Mouse (Mus musculus): ENCODE measurements around the gene Srpk2. TPM values are rescaled to one million over a fixed set of nuclear protein-coding genes. Genes with fewer than 3 reads are reported as not detected.

Srpk2 gene
- polyA plus RNA-seq, 1 experiment, result 33.0 TPM

DNA sequence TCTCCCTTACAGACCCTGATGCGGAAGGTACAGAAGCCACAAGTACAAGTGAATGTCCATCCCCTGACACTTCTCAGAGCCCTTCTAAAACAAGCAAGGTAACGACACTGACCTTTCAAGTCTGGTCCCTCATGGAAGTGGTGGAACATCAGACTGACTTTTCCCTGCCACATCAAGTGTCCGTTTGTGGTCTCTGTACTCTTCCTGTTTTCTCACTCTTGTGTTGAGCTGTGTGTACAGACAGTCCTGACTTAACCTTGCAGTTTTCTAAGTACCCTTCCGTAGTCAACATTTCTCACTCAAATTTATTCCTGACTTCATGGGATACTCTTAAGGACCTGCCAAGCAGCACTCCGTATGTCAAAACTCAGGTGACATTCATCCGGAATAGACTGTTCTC is 183.7 kb downstream of the Srpk2 start:
- Histone ChIP-seq H3K27ac (ENCODE audit: insufficient read depth, low read depth, low read length) (no peak overlapping the region), H3K4me3 (ENCODE audit: insufficient read depth, low read length) (no peak overlapping the region), H3K4me1 (ENCODE audit: control insufficient read depth, insufficient read depth, low read length) (no peaks in the 10 kb centered on the region)
- TF ChIP-seq CTCF (IDR thresholded peaks at IDR 0.05; ENCODE audit: low read depth, low read length), result no peak
- TF ChIP-seq POLR2A (IDR thresholded peaks at IDR 0.05; ENCODE audit: borderline replicate concordance, low read depth, low read length), result no peak

DNA sequence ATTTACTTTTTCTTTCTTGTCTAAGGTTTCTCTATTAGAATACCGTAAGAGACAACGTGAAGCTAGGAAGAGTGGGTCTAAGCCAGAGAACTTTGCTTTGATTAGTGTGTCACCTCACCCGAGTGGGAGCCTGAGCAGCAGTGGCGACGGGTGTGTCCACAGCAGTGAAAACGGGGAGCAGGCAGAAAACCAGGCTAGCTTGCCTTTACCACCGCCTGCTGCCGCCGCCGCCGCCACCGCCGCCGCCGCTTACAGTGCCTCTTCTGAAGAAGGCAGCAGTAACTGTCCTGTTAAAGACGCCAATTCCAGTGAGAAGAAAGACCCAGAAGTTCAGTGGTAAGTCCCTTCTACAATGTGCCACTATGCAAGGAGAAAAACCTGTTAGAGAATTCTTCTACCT is 185.2 kb downstream of the Srpk2 start:
- Histone ChIP-seq H3K27ac (ENCODE audit: insufficient read depth, low read depth, low read length) (no peak overlapping the region), H3K4me3 (ENCODE audit: insufficient read depth, low read length) (no peak overlapping the region), H3K4me1 (ENCODE audit: control insufficient read depth, insufficient read depth, low read length) (no peaks in the 10 kb centered on the region)
- TF ChIP-seq CTCF (IDR thresholded peaks at IDR 0.05; ENCODE audit: low read depth, low read length), result no peak

DNA sequence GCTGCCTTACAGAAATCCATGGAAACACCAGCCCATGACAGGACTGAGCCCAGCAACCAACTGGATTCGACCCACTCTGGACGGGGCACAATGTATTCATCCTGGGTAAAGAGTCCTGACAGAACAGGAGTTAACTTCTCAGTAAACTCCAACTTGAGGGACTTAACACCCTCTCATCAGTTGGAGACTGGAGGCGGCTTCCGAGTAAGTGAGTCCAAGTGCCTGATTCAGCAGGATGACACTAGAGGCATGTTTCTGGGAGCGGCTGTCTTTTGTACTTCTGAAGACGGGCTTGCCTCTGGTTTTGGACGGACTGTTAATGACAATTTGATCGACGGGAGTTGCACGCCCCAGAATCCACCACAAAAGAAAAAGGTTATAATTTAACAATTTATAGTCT is 186.5 kb downstream of the Srpk2 start:
- Histone ChIP-seq H3K4me1 (ENCODE audit: control insufficient read depth, insufficient read depth, low read length) (no peaks in the 10 kb centered on the region), H3K27ac (ENCODE audit: insufficient read depth, low read depth, low read length) (no peak overlapping the region), H3K4me3 (ENCODE audit: insufficient read depth, low read length) (no peak overlapping the region)
- TF ChIP-seq POLR2A (IDR thresholded peaks at IDR 0.05; ENCODE audit: borderline replicate concordance, low read depth, low read length) (no peak), CTCF (IDR thresholded peaks at IDR 0.05; ENCODE audit: low read depth, low read length) (no peak)

DNA sequence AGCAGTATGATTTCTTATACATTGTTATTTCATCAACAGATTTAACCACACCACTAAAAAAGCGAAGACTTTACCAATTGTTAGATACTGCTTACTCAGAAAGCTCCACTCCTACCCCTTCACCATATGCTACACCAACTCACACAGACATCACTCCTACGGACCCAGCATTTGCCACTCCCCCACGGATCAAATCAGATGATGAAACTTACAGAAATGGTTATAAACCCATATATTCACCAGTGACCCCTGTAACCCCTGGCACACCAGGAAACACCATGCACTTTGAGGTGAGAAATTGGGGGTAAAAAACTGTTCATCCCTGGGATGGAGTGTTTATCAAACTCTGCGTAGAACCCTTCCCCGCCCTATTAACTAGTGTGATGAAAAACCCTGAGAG is 187.5 kb downstream of the Srpk2 start:
- no peak for TF ChIP-seq POLR2A (IDR thresholded peaks at IDR 0.05; ENCODE audit: borderline replicate concordance, low read depth, low read length)
- TF ChIP-seq CTCF (IDR thresholded peaks at IDR 0.05; ENCODE audit: low read depth, low read length), result no peak
- Histone ChIP-seq H3K4me3 (ENCODE audit: insufficient read depth, low read length) (no peak overlapping the region), H3K4me1 (ENCODE audit: control insufficient read depth, insufficient read depth, low read length) (no peaks in the 10 kb centered on the region), H3K27ac (ENCODE audit: insufficient read depth, low read depth, low read length) (no peak overlapping the region)

DNA sequence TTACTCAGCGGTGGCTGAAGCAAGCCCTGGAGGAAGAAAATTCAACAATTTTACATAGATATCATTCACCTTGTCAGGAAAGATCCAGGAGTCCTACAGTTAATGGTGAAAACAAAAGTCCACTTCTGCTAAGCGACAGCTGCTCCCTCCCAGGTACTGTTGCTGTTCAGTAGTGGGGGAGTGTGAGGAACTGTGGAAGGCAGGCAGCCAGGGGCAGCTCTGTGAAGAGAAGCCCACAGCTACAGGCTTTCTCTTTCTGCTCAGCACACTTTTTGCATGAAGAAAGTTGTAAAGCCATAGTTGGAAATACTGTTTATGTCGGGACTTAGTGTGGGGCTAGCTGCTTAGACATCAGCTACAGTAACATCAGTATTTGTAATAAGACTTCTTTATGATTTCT is 188.0 kb downstream of the Srpk2 start:
- Histone ChIP-seq H3K27ac (ENCODE audit: insufficient read depth, low read depth, low read length) (no peak overlapping the region), H3K4me1 (ENCODE audit: control insufficient read depth, insufficient read depth, low read length) (no peaks in the 10 kb centered on the region), H3K4me3 (ENCODE audit: insufficient read depth, low read length) (no peak overlapping the region)
- no peak for TF ChIP-seq CTCF (IDR thresholded peaks at IDR 0.05; ENCODE audit: low read depth, low read length)
- no peak for TF ChIP-seq POLR2A (IDR thresholded peaks at IDR 0.05; ENCODE audit: borderline replicate concordance, low read depth, low read length)

DNA sequence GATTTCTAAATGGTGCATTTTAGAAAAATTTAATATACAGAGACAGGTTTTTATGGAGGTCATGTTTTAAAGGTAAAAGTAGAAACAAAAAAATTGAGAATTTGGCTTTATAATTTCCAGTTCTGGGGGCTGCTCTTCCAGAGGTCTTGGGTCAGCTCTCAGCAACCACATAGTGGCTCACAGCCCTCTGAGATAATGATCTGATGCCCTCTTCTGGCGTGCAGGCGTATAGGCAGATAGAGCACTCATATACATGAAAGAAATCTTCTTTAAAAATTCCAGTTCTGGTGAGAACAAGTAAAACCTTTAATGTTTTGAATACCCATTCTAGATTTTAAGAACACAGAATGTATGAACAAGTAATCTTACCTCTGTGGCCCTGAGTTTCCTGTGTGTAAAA is 193.6 kb downstream of the Srpk2 start:
- Histone ChIP-seq H3K4me3 (ENCODE audit: insufficient read depth, low read length) (no peak overlapping the region), H3K4me1 (ENCODE audit: control insufficient read depth, insufficient read depth, low read length) (no peaks in the 10 kb centered on the region), H3K27ac (ENCODE audit: insufficient read depth, low read depth, low read length) (no peak overlapping the region)
- TF ChIP-seq POLR2A (IDR thresholded peaks at IDR 0.05; ENCODE audit: borderline replicate concordance, low read depth, low read length), result no peak
- peak; percentile 28; the same call in 1 of the 2 replicates for TF ChIP-seq CTCF (IDR thresholded peaks at IDR 0.05; ENCODE audit: low read depth, low read length)

DNA sequence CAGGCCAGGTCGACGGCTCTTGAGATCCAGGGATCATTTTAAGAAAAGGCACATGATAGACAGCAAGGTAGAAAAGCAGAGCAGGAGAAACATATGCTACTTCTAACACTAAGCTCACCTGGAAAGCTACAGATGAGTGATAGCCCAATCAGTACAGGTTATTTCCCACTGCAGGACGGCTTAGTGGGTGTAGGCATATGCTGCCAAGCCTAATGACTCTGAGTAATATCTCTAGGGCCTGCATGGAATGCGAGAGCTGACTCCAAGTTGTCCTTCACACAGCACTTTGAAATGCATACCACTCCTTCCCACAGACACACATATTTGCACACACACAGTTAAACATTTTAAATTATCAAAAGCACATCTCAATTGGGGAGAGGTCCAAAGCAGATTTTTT is 195.2 kb downstream of the Srpk2 start:
- TF ChIP-seq CTCF (IDR thresholded peaks at IDR 0.05; ENCODE audit: low read depth, low read length) (no peak), POLR2A (IDR thresholded peaks at IDR 0.05; ENCODE audit: borderline replicate concordance, low read depth, low read length) (no peak)
- Histone ChIP-seq H3K4me3 (ENCODE audit: insufficient read depth, low read length) (no peak overlapping the region), H3K27ac (ENCODE audit: insufficient read depth, low read depth, low read length) (no peak overlapping the region), H3K4me1 (ENCODE audit: control insufficient read depth, insufficient read depth, low read length) (no peaks in the 10 kb centered on the region)

DNA sequence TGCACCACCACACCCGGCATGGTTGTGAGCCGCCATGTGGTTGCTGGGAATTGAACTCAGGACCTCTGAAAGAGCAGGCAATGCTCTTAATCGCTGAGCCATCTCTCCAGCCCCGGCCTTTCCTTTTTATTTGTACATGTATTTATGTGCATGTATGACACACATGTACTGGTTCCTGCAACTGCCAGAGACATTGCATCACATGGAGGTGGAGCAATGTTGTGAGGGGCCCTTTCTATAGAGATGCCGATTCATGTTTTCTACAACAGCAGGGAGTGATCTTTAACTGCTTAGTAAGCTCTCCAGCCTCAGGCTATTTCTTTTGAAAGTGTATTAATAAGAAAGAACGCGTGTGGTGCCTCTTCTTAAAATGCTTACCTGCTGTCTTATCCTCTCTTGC is 200.6 kb downstream of the Srpk2 start:
- H3K4me3 ChIP-seq (ENCODE audit: insufficient read depth, low read length), result no peak overlapping the region
- peaks cover 5% of the 10 kb centered on the region for H3K4me1 ChIP-seq (ENCODE audit: control insufficient read depth, insufficient read depth, low read length)
- no peak overlapping the region for H3K27ac ChIP-seq (ENCODE audit: insufficient read depth, low read depth, low read length)
- TF ChIP-seq CTCF (IDR thresholded peaks at IDR 0.05; ENCODE audit: low read depth, low read length) (no peak), POLR2A (IDR thresholded peaks at IDR 0.05; ENCODE audit: borderline replicate concordance, low read depth, low read length) (no peak)

DNA sequence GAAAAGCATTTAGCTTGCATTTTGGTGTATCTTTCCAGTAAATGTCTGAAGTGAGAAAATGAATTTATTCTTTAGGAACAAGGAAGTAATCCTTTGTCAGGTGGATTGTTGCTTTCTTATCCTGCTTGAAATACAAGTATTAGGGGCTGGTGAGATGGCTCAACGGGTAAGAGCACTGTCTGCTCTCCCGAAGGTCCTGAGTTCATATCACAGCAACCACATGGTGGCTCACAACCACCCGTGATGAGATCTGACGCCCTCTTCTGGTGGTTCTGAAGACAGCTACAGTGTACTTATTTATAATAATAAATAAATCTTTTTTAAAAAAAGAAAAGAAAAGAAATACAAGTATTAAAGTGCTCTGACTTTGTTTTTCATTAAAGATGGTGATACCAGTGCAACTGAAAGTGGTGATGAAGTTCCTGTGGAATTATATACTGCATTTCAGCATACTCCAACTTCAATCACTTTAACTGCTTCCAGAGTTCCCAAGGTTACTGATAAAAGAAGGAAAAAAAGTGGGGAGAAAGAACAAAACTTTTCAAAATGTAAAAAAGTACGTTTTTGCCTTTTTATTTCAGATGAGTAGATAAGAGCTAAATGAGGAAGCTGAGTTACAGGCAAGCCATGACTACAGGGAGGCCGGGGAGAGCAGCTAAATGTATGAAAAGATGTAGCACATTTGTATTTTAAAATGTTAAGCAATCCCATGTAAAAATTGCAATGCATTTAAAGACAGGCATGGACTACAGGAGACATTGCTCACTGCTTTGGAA is 211.1 kb downstream of the Srpk2 start:
- TF ChIP-seq CTCF (IDR thresholded peaks at IDR 0.05; ENCODE audit: low read depth, low read length) (0 out of 2 replicates have a peak, but pooled peaks have one; percentile 8), POLR2A (IDR thresholded peaks at IDR 0.05; ENCODE audit: borderline replicate concordance, low read depth, low read length) (no peak)
- Histone ChIP-seq H3K4me3 (ENCODE audit: insufficient read depth, low read length) (no peak overlapping the region), H3K4me1 (ENCODE audit: control insufficient read depth, insufficient read depth, low read length) (no peaks in the 10 kb centered on the region), H3K27ac (ENCODE audit: insufficient read depth, low read depth, low read length) (no peak overlapping the region)

DNA sequence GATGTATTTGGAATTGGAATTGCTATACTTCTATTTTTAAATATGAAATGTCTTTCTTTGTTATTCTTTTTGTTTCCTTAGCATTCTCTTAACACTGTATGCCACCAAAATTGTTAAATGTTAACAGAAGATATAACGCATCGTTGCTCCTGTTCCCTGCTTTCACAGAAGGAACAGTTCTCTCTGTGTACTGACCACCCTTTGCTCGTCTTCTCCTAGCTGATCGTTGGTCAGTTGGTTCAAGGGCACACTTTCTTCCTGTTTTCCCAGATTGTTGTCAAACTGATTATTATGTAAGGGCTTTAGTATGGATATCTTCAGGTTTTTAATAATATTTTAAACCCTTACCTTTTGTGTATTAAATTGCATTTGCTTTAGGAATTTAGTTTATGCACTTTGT is 217.9 kb downstream of the Srpk2 start:
- Histone ChIP-seq H3K4me3 (ENCODE audit: insufficient read depth, low read length) (no peak overlapping the region), H3K4me1 (ENCODE audit: control insufficient read depth, insufficient read depth, low read length) (peaks cover 7% of the 10 kb centered on the region), H3K27ac (ENCODE audit: insufficient read depth, low read depth, low read length) (no peak overlapping the region)
- TF ChIP-seq CTCF (IDR thresholded peaks at IDR 0.05; ENCODE audit: low read depth, low read length), result no peak
- TF ChIP-seq POLR2A (IDR thresholded peaks at IDR 0.05; ENCODE audit: borderline replicate concordance, low read depth, low read length), result no peak

Measured in bone marrow macrophage, adult 2 months (primary cell).